Mouse (Mus musculus) E14TG2a.4 (cell line): Measurements from ENCODE around the gene Cep41.

Experiments used
- CTCF ChIP-seq: conservative IDR thresholded peaks from 2 replicates; pipeline ENCODE4 v1.5.1; 2014; ENCODE audit warnings: low read length
- NANOG ChIP-seq: IDR thresholded peaks from 2 replicates; pipeline ENCODE4 v1.6.1; 2014; ENCODE audit warnings: borderline replicate concordance, low read length, mixed read lengths
- POU5F1 ChIP-seq: IDR thresholded peaks from 2 replicates; pipeline ENCODE4 v1.6.1; 2014; ENCODE audit warnings: low read length, borderline replicate concordance

DNA sequence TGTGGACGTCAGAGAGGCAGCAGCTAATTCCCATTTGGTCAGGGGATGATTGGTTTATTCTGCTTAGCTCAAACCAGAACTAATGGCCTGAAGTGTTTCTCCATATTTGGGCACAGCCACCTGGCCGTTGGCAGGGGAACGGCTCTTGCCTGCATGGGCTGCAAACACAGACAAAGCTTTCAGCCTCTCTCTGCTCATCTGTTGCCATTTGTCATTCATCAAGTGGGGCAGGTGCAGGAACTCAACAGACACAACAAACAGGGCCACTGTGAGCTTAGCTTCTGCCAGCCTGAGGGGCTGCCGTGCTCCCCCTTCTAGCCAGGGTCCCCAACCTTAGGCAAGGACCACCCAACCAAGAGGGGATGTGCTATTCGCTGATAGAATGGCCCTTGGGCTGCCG is 65.4 kb downstream of the Cep41 start:
- TF ChIP-seq CTCF (no peak), NANOG (no peak), POU5F1 (no peak)
